Mouse (Mus musculus) ES-E14 (cell line): ENCODE measurements around the gene Ptprm. TPM values are rescaled to one million over a fixed set of nuclear protein-coding genes. Genes with fewer than 3 reads are reported as not detected.
A peak's percentile ranks its signal among the peaks of the same experiment; 100 is the strongest.

Experiments
- DNase-seq: peaks from one replicate; pipeline ENCODE4 v3.0.0-alpha.2; 2013; ENCODE audit warnings: low read depth, low spot score
- H3K27ac ChIP-seq: 2 replicates; pipeline ENCODE4 v1.5.1; 2012; ENCODE audit warnings: low read depth, mild to moderate bottlenecking, low read length, moderate library complexity, mixed read lengths; ENCODE audit not compliant: poor library complexity, insufficient read depth, severe bottlenecking
- H3K36me3 ChIP-seq: 2 replicates; pipeline ENCODE4 v1.6.1; 2012; ENCODE audit warnings: mild to moderate bottlenecking, low read length, moderate library complexity, mixed read lengths; ENCODE audit not compliant: control insufficient read depth, poor library complexity, insufficient read depth, severe bottlenecking
- H3K4me1 ChIP-seq, 2 experiments: fragments of 150-350 bp in 1 of 2; sonication (generic) in 1 of 2; 2 replicates each; pipeline ENCODE4 v1.6.1; 2012; ENCODE audit warnings: low read length in 2 of 2, mild to moderate bottlenecking in 1 of 2, mixed read lengths in 1 of 2; ENCODE audit not compliant: control insufficient read depth in 2 of 2, insufficient read depth in 2 of 2, poor library complexity in 1 of 2
- H3K4me3 ChIP-seq, 2 experiments: fragments of 150-350 bp in 1 of 2; sonication (generic) in 1 of 2; 2 replicates each; pipeline ENCODE4 v1.5.1; 2012; ENCODE audit warnings: low read length in 2 of 2, low read depth in 1 of 2, mild to moderate bottlenecking in 1 of 2, mixed read lengths in 1 of 2; ENCODE audit not compliant: insufficient read depth in 1 of 2, poor library complexity in 1 of 2, severe bottlenecking in 1 of 2
- H3K9ac ChIP-seq: 2 replicates; pipeline ENCODE4 v1.6.1; 2012; ENCODE audit warnings: low read depth, mild to moderate bottlenecking, low read length, mixed read lengths; ENCODE audit not compliant: poor library complexity, insufficient read depth, severe bottlenecking
- H3K9me3 ChIP-seq: fragments of 150-350 bp; sonication (generic); 2 replicates; pipeline ENCODE4 v1.6.1; 2012; ENCODE audit warnings: low read depth, mild to moderate bottlenecking, low read length; ENCODE audit not compliant: control insufficient read depth, insufficient read depth
- CHD2 ChIP-seq: IDR thresholded peaks from 2 replicates; pipeline ENCODE4 v1.6.1; 2014; ENCODE audit warnings: mild to moderate bottlenecking, low read depth, low read length, inconsistent platforms
- HCFC1 ChIP-seq: IDR thresholded peaks from 2 replicates; pipeline ENCODE4 v1.6.1; 2012; ENCODE audit warnings: low read length, inconsistent platforms, borderline replicate concordance; ENCODE audit not compliant: insufficient read depth
- MAFK ChIP-seq: IDR thresholded peaks from 2 replicates; pipeline ENCODE4 v1.6.1; 2014; ENCODE audit warnings: mild to moderate bottlenecking, low read depth, low read length, inconsistent platforms; ENCODE audit not compliant: insufficient read depth
- ZC3H11A ChIP-seq: IDR thresholded peaks from 2 replicates; pipeline ENCODE4 v1.6.1; 2012; ENCODE audit warnings: low read depth, mild to moderate bottlenecking, inconsistent platforms, low read length, borderline replicate concordance
- ZNF384 ChIP-seq: IDR thresholded peaks from 2 replicates; pipeline ENCODE4 v1.6.1; 2012; ENCODE audit warnings: low read depth, low read length, inconsistent platforms
- in situ Hi-C, 2 experiments: fragments of 600-800 bp; cut with MboI; formaldehyde crosslinking; loops; one replicate each; pipeline ENCODE4 v1.15.1; 2025; ENCODE audit warnings: low sequenced_read_pairs in 2 of 2, inconsistent platforms in 1 of 2; ENCODE audit not compliant: unreplicated experiment in 2 of 2
- total RNA-seq: library from RNA; depleted of rRNA; stranded (reverse); fragments of 300-350 nt; gene quantifications from 2 replicates; pipeline ENCODE4 v1.2.3, GENCODE M21; 2012

The Ptprm gene
- total RNA-seq, 1 experiment, result 2.9 TPM

- no peak for TF ChIP-seq HCFC1
- Histone ChIP-seq H3K36me3 (no peaks in the 10 kb centered on the region), H3K4me3 (no peak overlapping the region), H3K4me1 (no peaks in the 10 kb centered on the region), H3K9ac (no peak overlapping the region), H3K9me3 (no peaks in the 10 kb centered on the region), H3K27ac (no peak overlapping the region)
- in situ Hi-C loops, result no loop called here
- no peak for DNase-seq
Measured at GRCm38 (mm10) chr17:67179446-67179845, 174.8 kb downstream of the Ptprm start.

GRCm38 (mm10) chr17:67178686-67179265, 175.5 kb downstream of the Ptprm start:
- in situ Hi-C loops, result no loop called here
- H3K27ac ChIP-seq, result no peak overlapping the region
- no peaks in the 10 kb centered on the region for H3K4me1 ChIP-seq
- no peak for DNase-seq
- H3K9ac ChIP-seq, result no peak overlapping the region
- H3K4me3 ChIP-seq, result no peak overlapping the region
- no peaks in the 10 kb centered on the region for H3K36me3 ChIP-seq
- TF ChIP-seq HCFC1, result no peak
- no peak for TF ChIP-seq ZNF384
- TF ChIP-seq MAFK, result no peak
- no peak for TF ChIP-seq ZC3H11A
- TF ChIP-seq CHD2, result no peak
- H3K9me3 ChIP-seq, result no peaks in the 10 kb centered on the region

- Histone ChIP-seq H3K9ac (no peak overlapping the region), H3K27ac (no peak overlapping the region), H3K4me1 (no peaks in the 10 kb centered on the region), H3K4me3 (no peak overlapping the region), H3K36me3 (no peaks in the 10 kb centered on the region), H3K9me3 (no peaks in the 10 kb centered on the region)
- DNase-seq, result peak; percentile 27
- TF ChIP-seq MAFK, result no peak
- TF ChIP-seq CHD2, result no peak
- TF ChIP-seq ZNF384, result no peak
- 0 out of 2 replicates have a peak, but pooled peaks have one; percentile 36 for TF ChIP-seq ZC3H11A
- in situ Hi-C loops, result no loop called here
Measured at GRCm38 (mm10) chr17:67175836-67176235, 178.4 kb downstream of the Ptprm start.

GRCm38 (mm10) chr17:67171353-67171752, 182.9 kb downstream of the Ptprm start:
- no peak for DNase-seq
- TF ChIP-seq MAFK (no peak), ZNF384 (no peak), ZC3H11A (no peak), HCFC1 (no peak), CHD2 (no peak)
- Histone ChIP-seq H3K9ac (no peak overlapping the region), H3K27ac (no peak overlapping the region), H3K4me1 (no peaks in the 10 kb centered on the region), H3K4me3 (no peak overlapping the region), H3K9me3 (no peaks in the 10 kb centered on the region), H3K36me3 (no peaks in the 10 kb centered on the region)
- in situ Hi-C loops, result no loop called here

- in situ Hi-C loops, result no loop called here
- Histone ChIP-seq H3K27ac (no peak overlapping the region), H3K9ac (no peak overlapping the region), H3K4me3 (no peak overlapping the region), H3K4me1 (no peaks in the 10 kb centered on the region), H3K9me3 (no peaks in the 10 kb centered on the region), H3K36me3 (no peaks in the 10 kb centered on the region)
- TF ChIP-seq MAFK (no peak), ZNF384 (no peak), ZC3H11A (no peak), CHD2 (no peak), HCFC1 (no peak)
- DNase-seq, result no peak
Measured at GRCm38 (mm10) chr17:67170696-67171095, 183.6 kb downstream of the Ptprm start.
